Mouse (Mus musculus): Measurements from ENCODE around the gene Dysf. TPM values are rescaled to one million over a fixed set of nuclear protein-coding genes. Genes with fewer than 3 reads are reported as not detected.

Dysf gene
- polyA plus RNA-seq (2012; rRNA removed) (16.5 and 18.2 TPM in 2 replicates), polyA plus RNA-seq (2014; fragmentation: Nextera tagmentation; extraction: Ambion mirVana) (10.5 and 13.2 TPM in 2 replicates)

- DNase-seq (ENCODE audit: low spot score): peak; percentile 50
- Histone ChIP-seq H3K27me3 (ENCODE audit: control insufficient read depth, insufficient read depth, low read length) (peaks cover 7% of the 10 kb centered on the region), H3K9ac (ENCODE audit: low read depth, low read length, severe bottlenecking) (peak within 1 kb of the TSS; percentile 40), H3K36me3 (ENCODE audit: control insufficient read depth, insufficient read depth, low read length) (no peaks in the 10 kb centered on the region), H3K4me2 (replicated peaks; ENCODE audit: low read depth, low read length, severe bottlenecking) (peak within 1 kb of the TSS; percentile 66), H3K9me3 (ENCODE audit: control insufficient read depth, low read length) (no peaks in the 10 kb centered on the region), H3K4me1 (ENCODE audit: control insufficient read depth, insufficient read depth, low read length) (peaks cover 21% of the 10 kb centered on the region), H3K4me3 (replicated peaks; ENCODE audit: low read length) (peak within 1 kb of the TSS; percentile 36), H3K27ac (replicated peaks; ENCODE audit: low read depth, low read length) (no peak within 1 kb of the TSS)
- TF ChIP-seq POLR2A (IDR thresholded peaks at IDR 0.05; ENCODE audit: borderline replicate concordance, extremely low read depth, insufficient read depth, insufficient read length): no peak
- peak; percentile 71 for ATAC-seq (ENCODE audit: low FRiP score, low read depth)
- 1% methylated on average over 41 of the region's 41 CpGs for WGBS
Observed at GRCm38 (mm10) chr6:84008363-84009171, at the start of gene Dysf. Gene Dysf (plus strand): TSS chr6:84008590.

- Histone ChIP-seq H3K36me3 (ENCODE audit: control insufficient read depth, insufficient read depth, low read length) (peaks cover 64% of the 10 kb centered on the region), H3K9me3 (ENCODE audit: control insufficient read depth, low read length) (no peaks in the 10 kb centered on the region), H3K27me3 (ENCODE audit: control insufficient read depth, insufficient read depth, low read length) (no peaks in the 10 kb centered on the region), H3K9ac (ENCODE audit: low read depth, low read length, severe bottlenecking) (no peak overlapping the region), H3K4me2 (replicated peaks; ENCODE audit: low read depth, low read length, severe bottlenecking) (no peak overlapping the region), H3K27ac (replicated peaks; ENCODE audit: low read depth, low read length) (no peak overlapping the region), H3K4me3 (replicated peaks; ENCODE audit: low read length) (no peak overlapping the region), H3K4me1 (ENCODE audit: control insufficient read depth, insufficient read depth, low read length) (no peaks in the 10 kb centered on the region)
- ATAC-seq (ENCODE audit: low FRiP score, low read depth): no peak
- DNase-seq (ENCODE audit: low spot score): no peak
- no peak for TF ChIP-seq POLR2A (IDR thresholded peaks at IDR 0.05; ENCODE audit: borderline replicate concordance, extremely low read depth, insufficient read depth, insufficient read length)
- 96% methylated on average over 5 of the region's 5 CpGs for WGBS
Observed at GRCm38 (mm10) chr6:83987642-83988041, 20.7 kb upstream of the Dysf start.

GRCm38 (mm10) chr6:84002716-84003115 is 5.7 kb upstream of the Dysf start:
- Histone ChIP-seq H3K9me3 (ENCODE audit: control insufficient read depth, low read length) (no peaks in the 10 kb centered on the region), H3K4me2 (replicated peaks; ENCODE audit: low read depth, low read length, severe bottlenecking) (no peak overlapping the region), H3K36me3 (ENCODE audit: control insufficient read depth, insufficient read depth, low read length) (peaks cover 5% of the 10 kb centered on the region; the same call in 1 of the 2 replicates), H3K4me1 (ENCODE audit: control insufficient read depth, insufficient read depth, low read length) (no peaks in the 10 kb centered on the region), H3K4me3 (replicated peaks; ENCODE audit: low read length) (no peak overlapping the region), H3K9ac (ENCODE audit: low read depth, low read length, severe bottlenecking) (no peak overlapping the region), H3K27ac (replicated peaks; ENCODE audit: low read depth, low read length) (no peak overlapping the region), H3K27me3 (ENCODE audit: control insufficient read depth, insufficient read depth, low read length) (no peaks in the 10 kb centered on the region)
- ATAC-seq (ENCODE audit: low FRiP score, low read depth): no peak
- DNase-seq (ENCODE audit: low spot score): no peak
- 73% methylated on average over 1 of the region's 1 CpGs for WGBS
- no peak for TF ChIP-seq POLR2A (IDR thresholded peaks at IDR 0.05; ENCODE audit: borderline replicate concordance, extremely low read depth, insufficient read depth, insufficient read length)

GRCm38 (mm10) chr6:84004295-84004694 is 4.1 kb upstream of the Dysf start:
- Histone ChIP-seq H3K9ac (ENCODE audit: low read depth, low read length, severe bottlenecking) (no peak overlapping the region), H3K4me2 (replicated peaks; ENCODE audit: low read depth, low read length, severe bottlenecking) (no peak overlapping the region), H3K27me3 (ENCODE audit: control insufficient read depth, insufficient read depth, low read length) (peaks cover 7% of the 10 kb centered on the region), H3K36me3 (ENCODE audit: control insufficient read depth, insufficient read depth, low read length) (no peaks in the 10 kb centered on the region; the same call in 1 of the 2 replicates), H3K4me1 (ENCODE audit: control insufficient read depth, insufficient read depth, low read length) (peaks cover 10% of the 10 kb centered on the region), H3K9me3 (ENCODE audit: control insufficient read depth, low read length) (no peaks in the 10 kb centered on the region), H3K27ac (replicated peaks; ENCODE audit: low read depth, low read length) (no peak overlapping the region), H3K4me3 (replicated peaks; ENCODE audit: low read length) (no peak overlapping the region)
- DNase-seq (ENCODE audit: low spot score) (no peak), ATAC-seq (ENCODE audit: low FRiP score, low read depth) (no peak)
- WGBS: 84% methylated on average over 4 of the region's 4 CpGs
- no peak for TF ChIP-seq POLR2A (IDR thresholded peaks at IDR 0.05; ENCODE audit: borderline replicate concordance, extremely low read depth, insufficient read depth, insufficient read length)

GRCm38 (mm10) chr6:84009172-84009872 is 932 bp downstream of the Dysf start:
- no peaks in the 10 kb centered on the region for H3K9me3 ChIP-seq (ENCODE audit: control insufficient read depth, low read length)
- DNase-seq (ENCODE audit: low spot score) (no peak), ATAC-seq (ENCODE audit: low FRiP score, low read depth) (no peak)
- no peak for TF ChIP-seq POLR2A (IDR thresholded peaks at IDR 0.05; ENCODE audit: borderline replicate concordance, extremely low read depth, insufficient read depth, insufficient read length)
- H3K36me3 ChIP-seq (ENCODE audit: control insufficient read depth, insufficient read depth, low read length): no peaks in the 10 kb centered on the region
- H3K4me3 ChIP-seq (replicated peaks; ENCODE audit: low read length): peak overlapping the region; percentile 36
- no peak overlapping the region for H3K27ac ChIP-seq (replicated peaks; ENCODE audit: low read depth, low read length)
- H3K27me3 ChIP-seq (ENCODE audit: control insufficient read depth, insufficient read depth, low read length): peaks cover 7% of the 10 kb centered on the region
- 17% methylated on average over 8 of the region's 8 CpGs for WGBS
- H3K4me2 ChIP-seq (replicated peaks; ENCODE audit: low read depth, low read length, severe bottlenecking): peak overlapping the region; percentile 66
- H3K9ac ChIP-seq (ENCODE audit: low read depth, low read length, severe bottlenecking): 0 out of 2 replicates have a peak overlapping the region, but pooled peaks have one; percentile 40
- H3K4me1 ChIP-seq (ENCODE audit: control insufficient read depth, insufficient read depth, low read length): peaks cover 21% of the 10 kb centered on the region
